Mouse (Mus musculus): ENCODE results near the gene Capzb.

DNA sequence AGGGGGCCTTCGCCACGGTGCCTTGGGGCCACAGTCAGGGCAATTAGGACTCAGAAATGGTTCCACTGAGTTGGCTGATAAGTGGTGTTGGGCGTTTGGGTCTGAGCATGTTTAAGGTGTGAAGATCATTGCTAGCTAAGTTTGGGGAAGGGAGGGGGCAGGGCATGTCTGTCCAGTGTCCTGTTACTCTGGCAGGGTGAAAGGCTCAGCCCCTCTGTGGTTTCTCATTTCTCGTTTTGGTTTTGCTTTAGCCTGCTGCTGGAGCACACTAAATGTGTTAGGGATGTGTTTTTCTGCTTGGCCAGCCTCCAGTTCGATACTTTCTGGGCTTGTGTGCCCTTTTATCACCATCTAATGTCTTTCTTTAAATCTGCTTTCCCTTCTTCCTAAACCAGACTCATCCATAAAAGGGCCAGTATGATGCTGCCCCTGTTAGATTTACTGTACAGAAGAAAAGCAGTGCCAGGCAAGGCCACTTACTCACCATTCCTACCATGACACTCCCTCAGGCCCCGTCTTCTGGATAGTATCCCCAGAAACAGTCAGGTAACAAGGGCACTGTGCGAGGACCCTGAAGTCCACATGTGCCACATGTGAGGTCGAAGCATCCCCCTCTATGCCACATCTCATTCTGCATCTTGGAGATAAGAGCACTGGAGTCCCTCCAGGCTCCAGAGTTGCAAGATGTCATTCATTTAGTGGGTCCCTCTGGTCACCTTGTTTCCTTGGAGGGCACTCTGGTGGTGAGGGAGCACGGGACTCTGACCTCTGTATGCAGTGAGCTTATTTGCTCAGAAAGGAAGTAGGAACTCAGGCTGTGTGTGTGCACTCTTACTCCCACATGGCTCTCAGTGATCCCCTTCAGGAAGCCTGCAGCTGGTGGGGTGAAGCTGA is 15.8 kb downstream of the Capzb start:
- TF ChIP-seq POLR2A (IDR thresholded peaks at IDR 0.05; ENCODE audit: control insufficient read depth, extremely low read depth, insufficient read depth, low read length, poor library complexity) (no peak), CTCF (IDR thresholded peaks at IDR 0.05; ENCODE audit: borderline replicate concordance, control insufficient read depth, extremely low read depth, insufficient read depth, low read length, poor library complexity) (no peak)
